Mouse (Mus musculus) adipose tissue, adult 10 weeks (tissue): Measurements from ENCODE around the gene Bcl3. TPM values are rescaled to one million over a fixed set of nuclear protein-coding genes. Genes with fewer than 3 reads are reported as not detected.

Experiments used
- polyA plus RNA-seq: library from polyadenylated mRNA; stranded (reverse); fragments of 350-450 nt; fragmentation: Illumina TruSeq; extraction: RNeasy Lipid Tissue Mini Kit (QIAGEN cat#74804); gene quantifications from one replicate; pipeline ENCODE4 v1.2.3, GENCODE M21; 2014; ENCODE audit warnings: low read depth, low replicate concordance

Bcl3 gene
- polyA plus RNA-seq: 7.0 TPM

GRCm38 (mm10) chr7:19822604-19823058 lies at the start of gene Bcl3:
TSS of gene Bcl3 (minus strand) at chr7:19822770.

GRCm38 (mm10) chr7:19861199-19861598 lies 38.6 kb upstream of the Bcl3 start, which contains the start of gene Ceacam16:
TSS of gene Ceacam16 (minus strand) at chr7:19861299.

GRCm38 (mm10) chr7:19851858-19852570 lies 29.4 kb upstream of the Bcl3 start, which contains the start of gene Gm19345:
TSS of gene Gm19345 (plus strand) at chr7:19852003.

GRCm38 (mm10) chr7:19796697-19797588 lies 25.6 kb downstream of the Bcl3 start, which contains the start of gene Cblc:
TSS of gene Cblc (minus strand) at chr7:19796809.

GRCm38 (mm10) chr7:19770984-19771391 lies 51.6 kb downstream of the Bcl3 start, which contains the start of gene Bcam:
TSS of gene Bcam (minus strand) at chr7:19771016.

Other genes starting within 250 kb of the Bcl3 start
- gene Zfp296, start 245.5 kb downstream of the Bcl3 start, polyA plus RNA-seq: 1.5 TPM
- gene Gemin7, start 245.2 kb downstream of the Bcl3 start, polyA plus RNA-seq: 42.4 TPM
- 40.3 TPM for gene Clasrp, start 218.3 kb downstream of the Bcl3 start, polyA plus RNA-seq
- gene Relb, start 193.3 kb downstream of the Bcl3 start, polyA plus RNA-seq: 12.3 TPM
- 73.8 TPM for gene Clptm1, start 157.7 kb downstream of the Bcl3 start, polyA plus RNA-seq
- gene Apoc2, start 144.8 kb downstream of the Bcl3 start, polyA plus RNA-seq: 2.8 TPM
- not detected for gene Gm44805, start 141.3 kb downstream of the Bcl3 start, polyA plus RNA-seq
- 4.9 TPM for gene Apoc4, start 141.3 kb downstream of the Bcl3 start, polyA plus RNA-seq
- gene Apoc1, start 130.1 kb downstream of the Bcl3 start, polyA plus RNA-seq: 298 TPM
- gene Apoe, start 123.6 kb downstream of the Bcl3 start, polyA plus RNA-seq: 3,823 TPM
- 50.1 TPM for gene Tomm40, start 107.3 kb downstream of the Bcl3 start, polyA plus RNA-seq
- gene Nectin2, start 72.3 kb downstream of the Bcl3 start, polyA plus RNA-seq: 27.4 TPM
- 75.8 TPM for gene Bcam, start 51.8 kb downstream of the Bcl3 start, polyA plus RNA-seq
- 16.0 TPM for gene Cblc, start 26.0 kb downstream of the Bcl3 start, polyA plus RNA-seq
- gene Gm19345, start 29.2 kb upstream of the Bcl3 start, polyA plus RNA-seq: not detected
- gene Ceacam16, start 38.5 kb upstream of the Bcl3 start, polyA plus RNA-seq: not detected
- 0.22 TPM for gene Ceacam19, start 65.2 kb upstream of the Bcl3 start, polyA plus RNA-seq
- 20.5 TPM for gene Pvr, start 98.4 kb upstream of the Bcl3 start, polyA plus RNA-seq
- not detected for gene Igsf23, start 128.0 kb upstream of the Bcl3 start, polyA plus RNA-seq
- gene Ceacam20, start 142.6 kb upstream of the Bcl3 start, polyA plus RNA-seq: 0.24 TPM
- 2.6 TPM for gene Nlrp9b, start 168.7 kb upstream of the Bcl3 start, polyA plus RNA-seq